In genomic region chr10:18888751-18889150, GRCm38 (mm10) we compare ENCODE assay signal across 16 mouse cellular contexts.
"Had no signal": no experiment of that assay in that cellular context is flagged by ENCODE, and none has a peak within 500 bp of the region (broad histone marks: within the 10 kb centered on the region; RNA-seq: fewer than 3 reads in every experiment).

No protein-coding gene starts in this region.

- H3K27me3 ChIP-seq: neural tube, embryonic 13.5 days; neural tube, embryonic 15.5 days; stomach, embryonic 15.5 days had no signal

- DNase-seq: retina, postnatal 1 day; right cerebral cortex, adult 18-20 months; right cerebral cortex, postnatal 14 days; right cerebral cortex, postnatal 25 days; right cerebral cortex, postnatal 4 days; spleen, adult 18-20 months; thymus, adult 18-20 months; thymus, adult 2 months; thymus, postnatal 14 days; thymus, postnatal 25 days; thymus, postnatal 36 days; thymus, postnatal 4 days had no signal

- H3K9me3 ChIP-seq: neural tube, embryonic 13.5 days; neural tube, embryonic 15.5 days; stomach, embryonic 15.5 days had no signal

- H3K27ac ChIP-seq: neural tube, embryonic 13.5 days; neural tube, embryonic 15.5 days; stomach, embryonic 15.5 days; stomach, postnatal 0 days had no signal

- H3K36me3 ChIP-seq: neural tube, embryonic 13.5 days; neural tube, embryonic 15.5 days; stomach, embryonic 15.5 days had no signal

- H3K9ac ChIP-seq: neural tube, embryonic 13.5 days; neural tube, embryonic 15.5 days; stomach, embryonic 15.5 days had no signal

- H3K4me3 ChIP-seq: neural tube, embryonic 13.5 days; neural tube, embryonic 15.5 days; stomach, embryonic 15.5 days had no signal

- H3K4me1 ChIP-seq: neural tube, embryonic 13.5 days; neural tube, embryonic 15.5 days; stomach, embryonic 15.5 days had no signal
